Mouse (Mus musculus) kidney, adult 9 months (tissue): ENCODE data around the gene Ppa2.

Experiments used
- DNase-seq: peaks from one replicate; pipeline ENCODE4 v3.0.0; 2022

Ppa2 gene

GRCm38 (mm10) chr3:133332280-133332679, 22.4 kb downstream of the Ppa2 start:
- DNase-seq: no peak

GRCm38 (mm10) chr3:133333267-133334170, 23.6 kb downstream of the Ppa2 start:
- DNase-seq: no peak

- DNase-seq: no peak
These were observed 24.8 kb downstream of the Ppa2 start for GRCm38 (mm10) chr3:133334691-133335090.

GRCm38 (mm10) chr3:133335166-133335565, 25.3 kb downstream of the Ppa2 start:
- no peak for DNase-seq

- no peak for DNase-seq
These were observed 26.5 kb downstream of the Ppa2 start for GRCm38 (mm10) chr3:133336400-133336799.

- DNase-seq: no peak
These were observed 29.0 kb downstream of the Ppa2 start for GRCm38 (mm10) chr3:133338851-133339356.

DNA sequence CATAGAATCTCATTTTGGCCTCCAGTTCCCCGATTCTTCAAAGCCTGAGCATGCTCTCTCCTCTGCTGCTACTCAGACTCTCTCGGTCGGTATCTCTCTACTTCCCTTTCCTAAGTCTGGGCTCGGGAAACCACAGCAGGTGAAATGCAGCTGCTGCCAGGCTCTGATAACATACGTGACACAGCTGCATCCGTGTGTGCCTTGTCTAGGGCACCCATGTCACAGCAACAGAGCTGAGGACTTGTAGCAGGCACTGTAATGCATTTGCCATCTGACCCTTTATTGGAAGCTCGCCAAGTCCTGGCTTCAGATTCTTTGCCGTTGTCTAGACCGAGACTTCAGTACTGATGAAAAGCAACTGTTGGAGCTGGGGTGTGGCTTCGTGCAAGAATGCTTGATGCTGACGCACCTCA, 29.5 kb downstream of the Ppa2 start:
- no peak for DNase-seq

- no peak for DNase-seq
These were observed 31.2 kb downstream of the Ppa2 start for GRCm38 (mm10) chr3:133341106-133341505.

- no peak for DNase-seq
These were observed 37.6 kb downstream of the Ppa2 start for GRCm38 (mm10) chr3:133347535-133347934.

GRCm38 (mm10) chr3:133348847-133349246, 38.9 kb downstream of the Ppa2 start:
- no peak for DNase-seq

DNA sequence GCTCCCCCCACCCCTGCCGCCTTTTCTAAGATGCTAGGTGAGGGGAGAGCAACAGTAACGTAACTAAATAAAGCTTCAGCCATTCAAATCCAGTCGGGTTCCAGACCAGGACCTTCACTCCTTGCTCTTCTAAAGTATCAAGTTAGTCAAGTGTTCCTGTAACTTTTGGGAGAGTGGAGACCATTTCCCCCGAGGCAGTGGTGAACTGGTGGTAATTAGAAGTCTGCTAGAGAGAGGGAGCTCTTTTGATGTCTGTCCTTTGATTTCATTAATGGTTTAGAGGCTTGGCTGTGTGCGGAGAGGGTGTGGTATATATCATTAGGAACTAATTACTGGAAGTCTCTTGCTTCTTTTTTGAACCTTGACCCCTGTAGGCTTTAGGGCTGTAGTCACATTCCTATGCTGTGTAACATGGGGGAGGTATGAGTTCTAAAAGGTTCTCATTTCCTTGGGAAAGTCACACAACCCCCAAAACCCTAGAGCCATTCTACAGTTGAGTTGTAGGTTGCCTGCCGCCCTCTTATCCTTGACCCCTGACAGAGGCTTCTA, 47.6 kb downstream of the Ppa2 start:
- no peak for DNase-seq

DNA sequence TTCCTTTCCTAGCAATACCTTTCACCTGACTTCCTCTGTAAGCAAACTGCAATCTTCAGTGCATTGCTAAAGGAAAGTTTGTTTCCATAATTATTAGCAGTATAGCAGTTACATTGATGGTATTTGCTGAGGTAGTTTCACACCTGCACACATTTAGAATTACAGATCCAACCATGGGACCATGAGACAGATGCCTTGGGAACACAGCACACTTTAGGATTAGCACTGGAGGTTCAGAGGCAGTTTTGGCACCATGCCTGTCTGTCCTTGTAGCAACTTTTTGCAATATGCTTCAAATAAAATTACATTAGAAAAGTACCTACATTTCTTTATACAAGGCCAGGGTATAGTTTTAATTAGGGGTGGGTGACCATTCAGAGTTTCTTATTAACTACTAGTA, 48.1 kb downstream of the Ppa2 start:
- no peak for DNase-seq

DNA sequence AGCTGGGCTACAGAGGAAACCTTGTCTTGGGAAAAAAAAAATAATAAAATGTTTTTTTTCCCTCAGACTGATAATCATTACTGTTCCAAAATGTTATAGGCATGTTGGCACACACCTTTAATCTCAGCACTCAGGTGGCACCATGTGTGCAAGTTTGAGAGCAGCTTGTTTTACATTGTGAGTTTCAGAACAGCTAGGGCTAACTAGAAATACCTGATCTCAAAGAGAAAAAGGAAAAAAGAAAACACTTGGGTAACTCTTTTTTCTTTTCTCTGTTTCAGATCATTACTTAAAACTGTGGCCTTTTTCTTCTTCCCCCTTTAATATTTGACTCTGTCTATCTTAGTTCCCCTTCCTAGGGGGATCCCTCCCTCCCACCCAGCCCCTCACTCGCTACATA, 51.5 kb downstream of the Ppa2 start:
- no peak for DNase-seq

GRCm38 (mm10) chr3:133364138-133364537, 54.2 kb downstream of the Ppa2 start:
- no peak for DNase-seq

DNA sequence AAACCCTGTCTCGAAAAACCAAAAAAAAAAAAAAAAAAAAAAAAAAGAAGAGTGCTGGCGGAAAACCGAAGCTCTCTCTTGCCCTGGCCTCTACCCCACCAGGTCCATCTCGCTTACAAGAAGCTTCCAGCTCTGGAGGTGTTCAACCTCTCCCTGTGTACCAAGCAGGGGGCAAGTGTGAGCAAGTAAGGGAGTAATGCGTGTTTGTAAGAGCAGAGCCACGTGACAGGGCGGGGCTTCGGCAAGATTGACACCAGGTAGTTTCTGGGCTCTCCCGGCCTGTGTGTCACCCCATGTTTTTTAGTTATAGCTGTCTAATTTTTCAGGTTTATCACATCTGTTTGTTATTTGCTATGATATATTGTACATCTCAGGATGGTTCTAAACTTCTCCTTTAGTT, 56.2 kb downstream of the Ppa2 start:
- DNase-seq: no peak

GRCm38 (mm10) chr3:133378174-133378573, 68.3 kb downstream of the Ppa2 start:
- DNase-seq: no peak

GRCm38 (mm10) chr3:133379997-133380396, 70.1 kb downstream of the Ppa2 start:
- no peak for DNase-seq

DNA sequence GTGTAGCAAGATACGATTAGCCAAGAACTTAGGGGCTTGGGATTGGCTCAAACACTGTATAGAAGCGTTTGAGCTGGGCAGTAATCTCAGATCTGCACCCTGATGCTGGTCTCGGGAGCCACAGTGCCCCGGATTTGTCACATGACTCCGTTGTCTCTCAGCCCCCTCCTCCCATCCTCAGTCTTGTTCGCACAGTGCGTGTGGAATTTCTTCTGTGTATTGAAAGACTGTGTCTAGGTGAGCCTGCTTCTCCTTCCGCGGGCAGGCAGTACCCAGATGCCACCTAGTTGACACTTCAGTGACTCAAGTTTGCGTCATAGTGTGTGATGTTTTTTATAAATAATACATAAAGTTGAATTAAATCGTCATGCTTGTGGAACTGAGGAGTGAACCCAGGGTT, 71.6 kb downstream of the Ppa2 start:
- no peak for DNase-seq

- no peak for DNase-seq
These were observed 72.2 kb downstream of the Ppa2 start for GRCm38 (mm10) chr3:133382147-133382546.

DNA sequence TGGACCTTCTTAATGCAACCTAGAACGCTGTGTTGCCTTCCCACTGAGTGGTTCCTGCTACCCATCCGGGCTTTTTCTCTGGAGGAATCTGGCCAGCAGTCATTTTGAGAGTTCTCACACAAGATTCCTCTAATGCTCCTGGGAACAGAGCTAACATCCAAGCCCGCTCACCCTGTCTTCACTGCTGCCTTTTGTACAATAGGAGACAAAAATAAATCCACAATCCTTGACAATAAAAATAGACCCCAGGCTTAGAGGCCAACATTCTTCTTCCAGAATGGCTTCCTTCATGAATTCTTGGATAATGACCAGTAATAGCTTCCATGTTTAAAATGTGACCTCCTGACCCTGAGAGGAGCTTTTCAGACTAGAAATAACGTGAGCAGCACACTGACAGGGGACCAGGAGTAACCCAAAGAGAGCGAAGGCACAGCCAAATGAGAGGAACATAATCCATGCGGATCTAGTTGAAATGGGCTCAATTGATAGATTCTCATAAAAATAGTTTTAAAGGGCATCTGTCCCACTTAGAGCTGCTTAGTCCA, 74.3 kb downstream of the Ppa2 start:
- DNase-seq: peak; percentile 20

GRCm38 (mm10) chr3:133387283-133387682, 77.4 kb downstream of the Ppa2 start:
- no peak for DNase-seq

DNA sequence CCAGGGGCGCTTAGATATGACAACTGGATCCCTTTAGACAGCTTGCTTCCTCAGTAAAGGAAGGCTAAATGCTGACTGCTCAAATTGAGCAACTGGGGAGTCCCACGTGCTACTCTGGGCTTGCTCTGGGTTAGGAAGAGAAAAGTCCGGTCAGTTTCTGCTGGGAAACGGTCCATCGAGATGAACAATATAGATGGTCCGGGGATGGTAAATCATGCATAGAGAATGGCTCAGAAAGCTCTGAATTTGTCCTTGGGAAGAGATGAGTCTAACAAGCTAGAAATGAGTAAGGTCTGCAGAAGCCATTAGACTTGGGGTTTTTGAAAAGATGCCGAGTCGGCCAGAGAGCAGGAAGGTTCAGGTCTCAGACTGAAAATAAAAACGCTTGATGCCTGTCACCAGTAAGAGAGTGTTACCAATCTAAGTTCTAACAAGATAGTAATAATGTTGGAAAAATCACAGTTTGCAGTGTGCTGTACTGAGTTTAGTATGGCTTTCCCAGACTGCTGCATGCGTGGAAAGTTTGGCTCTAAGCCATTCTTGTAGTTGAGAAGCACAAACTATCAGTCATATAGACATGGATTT, 80.0 kb downstream of the Ppa2 start:
- no peak for DNase-seq

DNA sequence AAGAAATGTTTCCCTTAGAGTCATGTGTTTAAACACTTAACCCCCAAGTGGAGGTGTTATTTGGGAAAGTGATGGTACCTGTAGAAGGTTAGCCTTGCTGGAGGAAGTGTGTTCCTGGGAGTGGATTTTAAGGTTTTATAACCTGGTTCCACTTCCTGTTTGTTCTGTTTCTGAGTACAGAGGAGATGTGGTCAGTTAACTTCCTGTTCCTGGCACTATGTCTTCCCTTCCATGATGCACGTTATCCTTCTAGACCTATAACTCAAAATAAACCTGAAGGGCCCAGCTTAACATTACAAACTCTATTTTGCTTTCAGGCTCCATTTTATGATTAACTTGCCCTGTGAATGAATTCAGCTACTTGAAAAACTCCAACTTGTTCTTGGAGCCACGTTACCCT, 84.6 kb downstream of the Ppa2 start:
- DNase-seq: no peak

DNA sequence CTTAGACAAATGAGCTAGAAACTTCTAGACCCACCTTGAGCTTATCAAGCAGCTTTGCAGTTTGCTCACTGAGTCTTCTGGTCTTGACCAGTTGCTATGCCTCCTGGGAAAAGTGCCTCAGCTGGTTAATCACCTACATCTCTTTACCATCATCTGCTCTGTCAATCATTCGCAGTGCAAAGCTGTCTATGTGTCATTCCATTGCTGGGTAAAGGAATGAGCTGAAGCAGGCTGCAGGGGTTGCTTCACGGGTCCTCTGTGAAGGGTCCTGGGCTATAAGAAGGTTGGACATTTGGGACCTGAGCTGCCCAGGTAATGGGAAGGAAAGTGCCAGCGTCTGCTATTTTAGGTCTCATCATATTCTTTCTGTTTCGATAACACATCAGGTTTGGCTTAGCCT, 93.9 kb downstream of the Ppa2 start:
- DNase-seq: no peak
